Mouse (Mus musculus): ENCODE results near the gene Gm11099. TPM values are rescaled to one million over a fixed set of nuclear protein-coding genes. Genes with fewer than 3 reads are reported as not detected.

The Gm11099 gene
- polyA plus RNA-seq, 1 experiment from 2014 or later: not detected

- ATAC-seq (ENCODE audit: insufficient number of reproducible peaks, low FRiP score): no peak
- H3K9ac ChIP-seq: no peak overlapping the region
- peaks cover 18% of the 10 kb centered on the region for H3K4me1 ChIP-seq (replicated peaks)
- 30% methylated on average over 14 of the region's 14 CpGs for WGBS
- no peaks in the 10 kb centered on the region for H3K36me3 ChIP-seq
- H3K4me2 ChIP-seq: peak overlapping the region; percentile 67
- peak overlapping the region; percentile 13; the same call in 1 of the 2 replicates for H3K4me3 ChIP-seq
- no peaks in the 10 kb centered on the region for H3K9me3 ChIP-seq (replicated peaks)
- H3K27me3 ChIP-seq (replicated peaks): no peaks in the 10 kb centered on the region
- no peak overlapping the region for H3K27ac ChIP-seq (ENCODE audit: poor library complexity, severe bottlenecking)
Measured at GRCm38 (mm10) chr2:58906814-58907516, 47.7 kb downstream of the Gm11099 start.

- H3K4me2 ChIP-seq: no peak overlapping the region
- H3K27ac ChIP-seq (ENCODE audit: poor library complexity, severe bottlenecking): no peak overlapping the region
- peaks cover 7% of the 10 kb centered on the region; the same call in 1 of the 2 replicates for H3K9me3 ChIP-seq (replicated peaks)
- H3K9ac ChIP-seq: no peak overlapping the region
- no peaks in the 10 kb centered on the region for H3K36me3 ChIP-seq
- 80% methylated on average over 8 of the region's 9 CpGs for WGBS
- H3K4me3 ChIP-seq: no peak overlapping the region
- ATAC-seq (ENCODE audit: insufficient number of reproducible peaks, low FRiP score): no peak
- peaks cover 12% of the 10 kb centered on the region; the same call in 1 of the 2 replicates for H3K4me1 ChIP-seq (replicated peaks)
- H3K27me3 ChIP-seq (replicated peaks): no peaks in the 10 kb centered on the region
Measured at GRCm38 (mm10) chr2:58912339-58912738, 53.1 kb downstream of the Gm11099 start.

GRCm38 (mm10) chr2:58918351-58918750 lies 59.1 kb downstream of the Gm11099 start:
- H3K4me3 ChIP-seq: no peak overlapping the region
- no peak overlapping the region for H3K9ac ChIP-seq
- H3K27me3 ChIP-seq (replicated peaks): no peaks in the 10 kb centered on the region
- peaks cover under 1% of the 10 kb centered on the region; the same call in 1 of the 2 replicates for H3K9me3 ChIP-seq (replicated peaks)
- no peak overlapping the region for H3K27ac ChIP-seq (ENCODE audit: poor library complexity, severe bottlenecking)
- ATAC-seq (ENCODE audit: insufficient number of reproducible peaks, low FRiP score): no peak
- no peak overlapping the region for H3K4me2 ChIP-seq
- no peaks in the 10 kb centered on the region for H3K36me3 ChIP-seq
- WGBS: 56% methylated on average over 4 of the region's 4 CpGs
- H3K4me1 ChIP-seq (replicated peaks): no peaks in the 10 kb centered on the region

GRCm38 (mm10) chr2:58925551-58925950 lies 66.3 kb downstream of the Gm11099 start:
- H3K4me3 ChIP-seq: no peak overlapping the region
- no peak overlapping the region for H3K4me2 ChIP-seq
- H3K9ac ChIP-seq: no peak overlapping the region
- H3K9me3 ChIP-seq (replicated peaks): no peaks in the 10 kb centered on the region
- no peak for ATAC-seq (ENCODE audit: insufficient number of reproducible peaks, low FRiP score)
- no peaks in the 10 kb centered on the region for H3K27me3 ChIP-seq (replicated peaks)
- 87% methylated on average over 2 of the region's 2 CpGs for WGBS
- no peaks in the 10 kb centered on the region for H3K4me1 ChIP-seq (replicated peaks)
- H3K27ac ChIP-seq (ENCODE audit: poor library complexity, severe bottlenecking): no peak overlapping the region
- no peaks in the 10 kb centered on the region for H3K36me3 ChIP-seq

GRCm38 (mm10) chr2:58941361-58941760 lies 82.1 kb downstream of the Gm11099 start:
- Histone ChIP-seq H3K36me3 (no peaks in the 10 kb centered on the region), H3K9ac (no peak overlapping the region), H3K27me3 (replicated peaks) (no peaks in the 10 kb centered on the region), H3K4me2 (no peak overlapping the region), H3K4me1 (replicated peaks) (no peaks in the 10 kb centered on the region), H3K4me3 (no peak overlapping the region), H3K9me3 (replicated peaks) (no peaks in the 10 kb centered on the region), H3K27ac (ENCODE audit: poor library complexity, severe bottlenecking) (no peak overlapping the region; the same call in 1 of the 2 replicates)
- 70% methylated on average over 4 of the region's 4 CpGs for WGBS
- ATAC-seq (ENCODE audit: insufficient number of reproducible peaks, low FRiP score): no peak

- no peaks in the 10 kb centered on the region for H3K4me1 ChIP-seq (replicated peaks)
- H3K9ac ChIP-seq: no peak overlapping the region
- no peaks in the 10 kb centered on the region for H3K27me3 ChIP-seq (replicated peaks)
- no peak overlapping the region for H3K4me2 ChIP-seq
- no peaks in the 10 kb centered on the region for H3K36me3 ChIP-seq
- no peak overlapping the region for H3K4me3 ChIP-seq
- H3K27ac ChIP-seq (ENCODE audit: poor library complexity, severe bottlenecking): no peak overlapping the region
- H3K9me3 ChIP-seq (replicated peaks): no peaks in the 10 kb centered on the region
- ATAC-seq (ENCODE audit: insufficient number of reproducible peaks, low FRiP score): no peak
- 73% methylated on average over 7 of the region's 7 CpGs for WGBS
Measured at GRCm38 (mm10) chr2:58948796-58949195, 89.6 kb downstream of the Gm11099 start.

GRCm38 (mm10) chr2:58952101-58952500 lies 92.9 kb downstream of the Gm11099 start:
- Histone ChIP-seq H3K4me2 (no peak overlapping the region), H3K9ac (no peak overlapping the region), H3K4me3 (no peak overlapping the region), H3K9me3 (replicated peaks) (0 out of 2 replicates have a peak, but pooled peaks cover 5% of the 10 kb centered on the region), H3K36me3 (no peaks in the 10 kb centered on the region), H3K4me1 (replicated peaks) (no peaks in the 10 kb centered on the region), H3K27ac (ENCODE audit: poor library complexity, severe bottlenecking) (no peak overlapping the region), H3K27me3 (replicated peaks) (no peaks in the 10 kb centered on the region)
- ATAC-seq (ENCODE audit: insufficient number of reproducible peaks, low FRiP score): no peak
- WGBS: 84% methylated on average over 3 of the region's 3 CpGs

GRCm38 (mm10) chr2:58956351-58956750 lies 97.1 kb downstream of the Gm11099 start:
- 84% methylated on average over 2 of the region's 2 CpGs for WGBS
- 0 out of 2 replicates have a peak, but pooled peaks cover 5% of the 10 kb centered on the region for H3K9me3 ChIP-seq (replicated peaks)

GRCm38 (mm10) chr2:58956770-58957300 lies 97.6 kb downstream of the Gm11099 start:
- Histone ChIP-seq H3K4me3 (no peak overlapping the region), H3K27me3 (replicated peaks) (no peaks in the 10 kb centered on the region), H3K27ac (ENCODE audit: poor library complexity, severe bottlenecking) (no peak overlapping the region), H3K9me3 (replicated peaks) (0 out of 2 replicates have a peak, but pooled peaks cover 5% of the 10 kb centered on the region), H3K4me2 (no peak overlapping the region), H3K9ac (no peak overlapping the region), H3K4me1 (replicated peaks) (no peaks in the 10 kb centered on the region), H3K36me3 (no peaks in the 10 kb centered on the region)
- WGBS: 62% methylated on average over 2 of the region's 2 CpGs
- ATAC-seq (ENCODE audit: insufficient number of reproducible peaks, low FRiP score): no peak

More at GRCm38 (mm10) chr2:58956351-58956750, 97.1 kb downstream of the Gm11099 start:
- Histone ChIP-seq H3K27me3 (replicated peaks) (no peaks in the 10 kb centered on the region), H3K36me3 (no peaks in the 10 kb centered on the region), H3K27ac (ENCODE audit: poor library complexity, severe bottlenecking) (no peak overlapping the region), H3K4me2 (no peak overlapping the region), H3K4me3 (no peak overlapping the region), H3K4me1 (replicated peaks) (no peaks in the 10 kb centered on the region), H3K9ac (no peak overlapping the region)
- ATAC-seq (ENCODE audit: insufficient number of reproducible peaks, low FRiP score): no peak
